Mouse (Mus musculus): ENCODE results near the gene Fndc3a.

Fndc3a gene

GRCm38 (mm10) chr14:72536392-72537017 is 173.3 kb downstream of the Fndc3a start:
- no peak for DNase-seq (ENCODE audit: low read depth, low spot score)

GRCm38 (mm10) chr14:72533862-72534261 is 175.9 kb downstream of the Fndc3a start:
- no peak for DNase-seq (ENCODE audit: low read depth, low spot score)

DNA sequence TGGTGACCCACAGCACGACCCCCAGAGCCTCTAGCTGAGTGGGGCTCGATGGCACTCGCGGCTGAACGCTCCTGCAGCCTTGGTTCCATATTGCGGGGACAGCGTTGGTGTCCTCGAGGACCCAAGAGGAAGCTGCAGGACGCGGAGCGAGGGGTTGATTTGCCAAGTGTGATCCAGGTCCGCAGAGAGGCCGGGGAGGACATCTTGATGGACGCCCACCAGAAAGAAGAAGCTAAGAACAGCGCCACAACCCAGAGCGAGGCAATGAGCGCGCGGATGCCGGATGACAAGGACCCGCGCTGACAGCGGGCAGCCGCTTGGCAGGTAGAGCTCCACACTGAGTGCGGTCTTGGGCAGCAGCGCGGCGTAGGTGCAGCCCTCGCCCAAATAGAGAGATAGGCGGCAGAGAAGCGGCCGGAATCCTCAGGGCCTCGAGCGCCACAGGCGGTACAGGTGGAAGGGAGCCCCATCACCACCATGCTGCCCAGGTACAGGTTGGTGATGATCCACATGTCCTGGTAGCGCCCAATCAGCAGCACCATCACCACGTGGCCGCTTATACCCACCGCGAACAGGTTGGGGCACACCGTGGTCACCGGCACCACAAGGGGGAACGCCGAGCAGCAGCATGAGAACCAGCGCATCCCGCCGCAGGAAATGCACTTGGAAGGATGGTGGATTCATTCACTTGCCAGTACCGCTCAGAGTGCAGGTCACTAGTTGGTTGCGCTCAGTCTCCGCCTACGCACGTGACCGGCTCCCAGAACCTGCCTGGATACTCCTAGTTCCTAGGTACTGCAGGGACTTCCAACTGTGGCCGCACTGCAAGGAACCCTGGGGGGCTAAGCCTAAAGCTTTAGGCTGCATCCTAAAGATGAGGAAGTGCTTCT is 177.5 kb downstream of the Fndc3a start:
- DNase-seq (ENCODE audit: low read depth, low spot score): no peak

GRCm38 (mm10) chr14:72527126-72527525 is 182.7 kb downstream of the Fndc3a start:
- DNase-seq (ENCODE audit: low read depth, low spot score): no peak

DNA sequence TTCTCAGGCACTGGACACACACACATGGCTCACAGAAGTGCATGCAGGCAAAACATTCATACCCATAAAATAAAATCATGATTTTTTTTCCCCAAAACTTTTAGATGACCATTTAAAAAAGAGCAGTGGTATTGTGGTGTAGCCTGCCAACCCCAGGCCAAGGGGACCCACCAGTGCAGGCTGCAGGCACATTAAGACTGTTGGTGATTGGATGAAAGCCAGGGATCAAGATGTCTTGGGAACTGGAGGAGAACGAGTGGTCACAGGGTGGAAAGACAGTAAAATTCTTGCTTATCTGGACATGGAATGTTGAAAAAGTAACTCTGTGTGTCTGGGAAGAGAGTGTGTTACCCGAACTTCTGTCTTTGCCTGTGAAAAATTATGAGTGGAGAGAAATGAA is 190.2 kb downstream of the Fndc3a start:
- no peak for DNase-seq (ENCODE audit: low read depth, low spot score)

- DNase-seq (ENCODE audit: low read depth, low spot score): no peak
These were observed 191.0 kb downstream of the Fndc3a start for GRCm38 (mm10) chr14:72518786-72519185.

DNA sequence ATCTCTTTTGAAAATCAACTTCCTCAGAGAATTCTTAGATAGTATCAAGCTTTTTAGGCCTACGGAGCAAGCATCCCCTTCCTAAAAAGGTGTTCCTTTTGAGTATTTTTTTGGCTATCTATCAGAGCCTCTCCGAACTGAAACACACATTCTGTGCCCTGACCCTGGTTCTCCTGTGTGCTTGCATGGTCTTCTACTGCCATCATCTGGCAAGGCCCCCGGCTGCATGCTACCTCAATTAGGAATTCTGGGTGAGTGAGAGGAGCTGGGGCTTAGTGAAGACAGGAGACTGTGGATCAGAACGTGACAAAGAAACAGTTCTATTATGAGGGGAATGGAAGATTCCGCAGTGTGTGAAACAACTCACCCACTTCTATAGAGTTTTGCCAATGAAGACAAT is 193.4 kb downstream of the Fndc3a start:
- no peak for DNase-seq (ENCODE audit: low read depth, low spot score)

DNA sequence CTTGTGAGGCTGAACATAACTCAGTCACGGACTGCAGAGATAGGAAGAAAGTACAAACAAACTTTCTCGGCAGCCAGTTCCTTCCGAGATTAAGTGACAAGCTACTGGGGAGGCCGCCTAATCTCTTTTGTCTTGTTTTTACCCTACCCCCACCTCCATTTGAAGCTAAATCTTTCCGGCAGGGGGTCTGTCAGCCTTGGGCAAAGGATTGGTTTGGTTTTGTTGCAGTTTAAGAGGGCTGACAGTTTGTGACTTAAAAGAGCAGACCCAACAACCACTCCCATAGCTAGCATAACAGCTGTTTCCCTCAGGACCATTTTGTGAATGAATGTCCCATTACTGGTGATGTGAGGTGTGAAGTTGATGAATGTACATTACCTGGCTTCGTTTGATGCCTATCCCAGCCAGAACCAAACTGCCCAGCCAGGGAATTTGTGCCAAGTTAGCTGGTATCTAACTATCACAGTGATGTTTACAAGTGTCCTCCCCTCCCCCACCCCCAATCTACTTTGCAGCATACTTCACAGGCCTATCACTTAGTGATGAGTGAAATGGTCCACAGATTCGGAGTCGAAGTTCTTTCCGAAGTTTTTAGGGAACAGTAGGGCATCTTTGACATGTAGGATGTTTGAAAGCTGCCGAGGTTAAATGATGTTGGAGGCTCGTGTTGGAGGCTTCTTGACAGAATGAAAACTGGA is 202.9 kb downstream of the Fndc3a start:
- no peak for DNase-seq (ENCODE audit: low read depth, low spot score)

DNA sequence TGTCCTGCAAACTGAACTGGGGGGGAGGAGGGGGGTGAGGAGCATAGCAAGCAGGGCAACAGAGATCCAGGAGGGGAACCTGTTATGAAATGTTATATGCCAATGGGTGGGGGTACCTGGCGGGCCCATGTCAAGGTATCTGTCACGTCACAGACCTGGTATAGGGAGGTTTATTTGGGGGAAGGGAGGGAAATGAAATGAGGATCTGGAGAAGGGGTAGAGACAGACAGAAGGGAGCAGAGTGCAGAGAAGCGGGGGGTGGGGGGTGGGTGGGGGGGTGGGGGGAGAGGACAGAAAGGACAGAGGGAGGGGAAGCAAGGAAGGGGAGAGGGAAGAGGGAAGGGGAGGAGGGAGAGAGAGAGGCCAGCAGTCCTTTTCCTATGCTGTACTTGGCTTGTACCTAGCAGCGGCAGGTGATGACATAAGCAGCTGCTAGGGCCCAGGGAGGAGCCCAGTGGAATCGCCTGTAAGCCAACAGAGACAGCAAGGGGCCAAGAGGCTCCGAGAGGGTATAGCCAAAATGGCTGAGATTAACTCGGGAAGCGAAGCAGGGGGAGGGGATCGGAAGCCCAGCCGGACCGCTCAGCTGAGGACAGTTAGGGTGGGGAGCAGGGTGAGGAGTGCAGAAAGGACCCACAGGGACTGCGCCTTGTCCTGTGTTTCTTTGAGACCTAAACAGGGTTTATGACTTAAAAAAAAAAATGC is 203.6 kb downstream of the Fndc3a start:
- DNase-seq (ENCODE audit: low read depth, low spot score): no peak

DNA sequence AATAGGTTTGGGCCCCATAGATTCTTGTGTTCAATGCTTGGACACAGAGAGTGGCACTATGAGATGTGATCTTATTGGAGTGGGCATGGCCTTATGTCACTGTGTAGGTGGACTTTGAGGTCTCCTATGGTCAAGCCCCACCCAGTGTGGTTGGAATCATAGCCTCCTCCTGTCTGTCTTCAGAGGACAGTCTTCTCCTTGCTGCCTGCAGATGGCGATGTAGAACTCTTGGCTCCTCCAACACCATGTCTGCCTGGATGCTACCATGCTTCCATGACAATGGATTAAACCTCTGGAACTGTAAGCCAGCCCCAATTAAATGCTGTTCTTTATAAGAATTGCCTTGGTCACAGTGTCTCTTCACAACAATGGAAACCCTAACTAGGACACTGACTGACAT is 204.8 kb downstream of the Fndc3a start:
- DNase-seq (ENCODE audit: low read depth, low spot score): no peak

DNA sequence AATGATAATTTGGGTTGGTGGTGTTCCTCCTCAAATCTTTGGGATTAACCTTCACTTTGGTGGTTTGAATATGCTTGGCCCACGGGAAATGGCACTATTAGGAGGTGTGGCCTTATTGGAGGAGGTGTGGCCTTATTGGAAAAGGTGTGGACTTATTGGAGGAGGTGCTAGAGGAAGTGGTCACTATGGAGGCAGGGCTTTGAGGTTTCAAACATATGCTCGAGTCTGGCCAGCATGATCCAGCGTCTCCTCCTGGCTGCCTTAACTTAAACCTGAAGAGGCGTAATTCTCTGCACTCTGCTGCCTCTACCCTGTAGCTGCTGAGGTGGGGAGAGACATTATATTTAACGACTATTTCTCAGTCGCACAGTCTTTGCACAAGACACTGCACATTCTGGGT is 206.6 kb downstream of the Fndc3a start:
- no peak for DNase-seq (ENCODE audit: low read depth, low spot score)

DNA sequence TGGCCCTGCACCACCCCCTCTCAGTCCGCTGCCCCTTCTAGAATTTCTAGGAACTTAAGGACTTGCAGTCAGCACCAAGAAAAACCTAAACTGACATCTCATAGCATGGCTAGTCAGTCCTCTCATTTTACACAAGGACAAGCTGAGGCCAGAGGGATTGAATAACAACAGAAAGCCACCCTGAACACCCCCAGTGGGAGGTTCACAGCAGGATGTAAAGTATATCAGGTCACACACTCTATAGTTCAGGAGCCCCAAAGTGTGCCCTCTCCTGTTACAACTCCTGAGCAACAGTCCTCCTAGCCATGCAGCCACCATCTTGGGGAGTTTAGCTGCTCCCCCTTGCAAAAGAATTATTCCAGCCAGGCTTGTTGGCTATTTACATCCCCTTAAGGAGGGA is 216.0 kb downstream of the Fndc3a start:
- no peak for DNase-seq (ENCODE audit: low read depth, low spot score)

GRCm38 (mm10) chr14:72491738-72492137 is 218.1 kb downstream of the Fndc3a start, which contains the start of gene Gm9195:
Gene Gm9195, minus strand, starts transcription at chr14:72491838.
- DNase-seq (ENCODE audit: low read depth, low spot score): no peak

DNA sequence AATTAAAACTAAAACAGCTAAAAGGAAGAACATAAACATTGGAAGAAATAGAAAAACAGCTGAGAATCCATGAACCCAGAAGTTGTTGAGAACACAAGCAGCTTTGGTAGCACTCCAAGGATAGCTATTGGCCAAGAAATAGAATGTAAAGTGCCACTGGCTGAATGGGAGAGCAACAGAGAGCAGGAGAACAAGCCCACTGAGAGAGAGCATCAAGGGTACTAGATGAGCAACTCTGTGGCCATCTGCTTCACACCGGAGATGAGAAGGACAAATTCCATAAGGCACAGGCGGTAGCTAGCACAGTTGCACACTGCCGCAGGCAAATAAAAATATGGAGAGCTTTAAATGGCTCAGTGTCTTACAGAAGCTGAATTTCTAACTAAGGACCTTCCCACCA is 219.4 kb downstream of the Fndc3a start:
- DNase-seq (ENCODE audit: low read depth, low spot score): no peak

Data from c-Kit-negative CD71-positive TER-119-positive erythroid progenitor cells, embryonic 14.5 days (primary cell).